Mouse (Mus musculus) CH12.LX (cell line): Measurements from ENCODE around the gene Scfd2. TPM values are rescaled to one million over a fixed set of nuclear protein-coding genes. Genes with fewer than 3 reads are reported as not detected.

Experiments used
- DNase-seq: peaks from one replicate; pipeline ENCODE4 v3.0.0-alpha.2; 2013; ENCODE audit errors: extremely low read depth
- H3K27ac ChIP-seq: 2 replicates; pipeline ENCODE4 v1.5.1; 2012; ENCODE audit warnings: low read depth, mild to moderate bottlenecking, control low read depth, moderate library complexity; ENCODE audit not compliant: insufficient read depth
- H3K27me3 ChIP-seq: replicated peaks from 2 replicates; pipeline ENCODE3; 2012; ENCODE audit warnings: inconsistent platforms
- H3K36me3 ChIP-seq, 2 experiments: replicated peaks in 1 of 2; 2 replicates each; pipeline versions ENCODE3 to v1.6.1; 2012; ENCODE audit warnings: inconsistent platforms in 1 of 2, low read length in 1 of 2, mild to moderate bottlenecking in 1 of 2, mixed read lengths in 1 of 2, moderate library complexity in 1 of 2; ENCODE audit not compliant: control insufficient read depth in 1 of 2, insufficient read depth in 1 of 2
- H3K4me1 ChIP-seq, 2 experiments: 2 replicates each; pipeline ENCODE4 v1.6.1; 2012; ENCODE audit warnings: inconsistent platforms in 1 of 2, moderate library complexity in 1 of 2; ENCODE audit not compliant: insufficient read depth in 2 of 2, control insufficient read depth in 1 of 2
- H3K4me2 ChIP-seq: 2 replicates; pipeline ENCODE4 v1.6.1; 2012; ENCODE audit warnings: low read depth, mild to moderate bottlenecking, control low read depth; ENCODE audit not compliant: poor library complexity, insufficient read depth, severe bottlenecking
- H3K4me3 ChIP-seq, 3 experiments: fragments of 150-350 bp in 1 of 3; sonication (generic) in 1 of 3; replicated peaks in 1 of 3; 2 replicates each; pipeline versions ENCODE3 to v1.5.1; 2011 to 2012; ENCODE audit warnings: low read depth in 2 of 3, low read length in 2 of 3, mild to moderate bottlenecking in 2 of 3, moderate library complexity in 2 of 3, control low read depth in 1 of 3, improper control_type of control experiment in 1 of 3, inconsistent platforms in 1 of 3, mixed read lengths in 1 of 3; ENCODE audit not compliant: poor library complexity in 1 of 3
- H3K79me2 ChIP-seq: replicated peaks from 2 replicates; pipeline ENCODE4 v1.6.1; 2012; ENCODE audit warnings: mild to moderate bottlenecking, moderate library complexity; ENCODE audit not compliant: control insufficient read depth, poor library complexity, insufficient read depth, severe bottlenecking; ENCODE audit errors: extremely low read depth
- H3K9ac ChIP-seq: 2 replicates; pipeline ENCODE4 v1.6.1; 2012; ENCODE audit warnings: low read depth, mild to moderate bottlenecking, control low read depth, moderate library complexity; ENCODE audit not compliant: insufficient read depth
- H3K9me3 ChIP-seq: replicated peaks from 2 replicates; pipeline ENCODE3; 2012; ENCODE audit warnings: low read length, inconsistent platforms, mixed read lengths
- CHD2 ChIP-seq: IDR thresholded peaks from 2 replicates; pipeline ENCODE4 v1.6.1; 2011; ENCODE audit warnings: low read length, improper control_type of control experiment
- CTCF ChIP-seq, 2 experiments: IDR thresholded peaks in 1 of 2; conservative IDR thresholded peaks in 1 of 2; 2 replicates each; pipeline ENCODE4 v1.5.1; 2011 to 2012; ENCODE audit warnings: low read depth in 2 of 2, low read length in 2 of 2, improper control_type of control experiment in 1 of 2, inconsistent platforms in 1 of 2, mild to moderate bottlenecking in 1 of 2, moderate library complexity in 1 of 2
- E2F4 ChIP-seq: IDR thresholded peaks from 2 replicates; pipeline ENCODE4 v1.6.1; 2011; ENCODE audit warnings: low read depth, low read length, improper control_type of control experiment; ENCODE audit not compliant: insufficient replicate concordance
- EP300 ChIP-seq: IDR thresholded peaks from 2 replicates; pipeline ENCODE4 v1.6.1; 2011; ENCODE audit warnings: low read length, improper control_type of control experiment
- HCFC1 ChIP-seq: IDR thresholded peaks from 2 replicates; pipeline ENCODE4 v1.6.1; 2012; ENCODE audit warnings: low read depth, mild to moderate bottlenecking, inconsistent platforms, low read length, improper control_type of control experiment
- IRF4 ChIP-seq: IDR thresholded peaks from 2 replicates; pipeline ENCODE4 v1.6.1; 2014; ENCODE audit warnings: low read depth, mild to moderate bottlenecking, inconsistent platforms, low read length, improper control_type of control experiment
- KAT2A ChIP-seq: IDR thresholded peaks from 2 replicates; pipeline ENCODE4 v1.6.1; 2012; ENCODE audit warnings: low read length, improper control_type of control experiment, inconsistent platforms; ENCODE audit not compliant: insufficient replicate concordance
- MEF2A ChIP-seq: IDR thresholded peaks from 2 replicates; pipeline ENCODE4 v1.6.1; 2014; ENCODE audit warnings: low read depth, mild to moderate bottlenecking, inconsistent platforms, low read length, improper control_type of control experiment, borderline replicate concordance
- MXI1 ChIP-seq: IDR thresholded peaks from 2 replicates; pipeline ENCODE4 v1.6.1; 2011; ENCODE audit warnings: mild to moderate bottlenecking, low read depth, low read length, improper control_type of control experiment
- MYC ChIP-seq: IDR thresholded peaks from 2 replicates; pipeline ENCODE4 v1.6.1; 2011; ENCODE audit warnings: low read depth, mild to moderate bottlenecking, improper control_type of control experiment, low read length
- NELFE ChIP-seq: IDR thresholded peaks from 2 replicates; pipeline ENCODE4 v1.6.1; 2011; ENCODE audit warnings: low read depth, low read length, improper control_type of control experiment
- NRF1 ChIP-seq: IDR thresholded peaks from 2 replicates; pipeline ENCODE4 v1.6.1; 2014; ENCODE audit warnings: low read depth, mild to moderate bottlenecking, inconsistent platforms, low read length, improper control_type of control experiment, moderate library complexity
- PAX5 ChIP-seq: IDR thresholded peaks from 2 replicates; pipeline ENCODE4 v1.6.1; 2012; ENCODE audit warnings: low read length, inconsistent platforms, mixed read lengths
- POLR2A ChIP-seq: IDR thresholded peaks from 2 replicates; pipeline ENCODE4 v1.6.1; 2011; ENCODE audit warnings: low read depth, mild to moderate bottlenecking, improper control_type of control experiment, low read length
- POLR2AphosphoS2 ChIP-seq: IDR thresholded peaks from 2 replicates; pipeline ENCODE4 v1.6.1; 2011; ENCODE audit warnings: low read depth, low read length, improper control_type of control experiment
- RAD21 ChIP-seq: IDR thresholded peaks from 2 replicates; pipeline ENCODE4 v1.6.1; 2011; ENCODE audit warnings: low read depth, mild to moderate bottlenecking, low read length, improper control_type of control experiment, moderate library complexity
- RCOR1 ChIP-seq: conservative IDR thresholded peaks from 2 replicates; pipeline ENCODE4 v1.6.1; 2012; ENCODE audit warnings: low read depth, mild to moderate bottlenecking, inconsistent platforms, low read length, improper control_type of control experiment
- SIN3A ChIP-seq: IDR thresholded peaks from 2 replicates; pipeline ENCODE4 v1.6.1; 2012; ENCODE audit warnings: low read length, improper control_type of control experiment, inconsistent platforms
- TBP ChIP-seq: conservative IDR thresholded peaks from 2 replicates; pipeline ENCODE4 v1.6.1; 2011; ENCODE audit warnings: low read depth, low read length, improper control_type of control experiment
- TCF12 ChIP-seq: IDR thresholded peaks from 2 replicates; pipeline ENCODE4 v1.6.1; 2014; ENCODE audit warnings: low read depth, mild to moderate bottlenecking, inconsistent platforms, low read length, improper control_type of control experiment
- UBTF ChIP-seq: IDR thresholded peaks from 2 replicates; pipeline ENCODE4 v1.6.1; 2012; ENCODE audit warnings: low read depth, mild to moderate bottlenecking, inconsistent platforms, low read length, improper control_type of control experiment, moderate library complexity
- USF2 ChIP-seq: conservative IDR thresholded peaks from 2 replicates; pipeline ENCODE4 v1.6.1; 2011; ENCODE audit warnings: low read depth, low read length, improper control_type of control experiment
- ZC3H11A ChIP-seq: IDR thresholded peaks from 2 replicates; pipeline ENCODE4 v1.6.1; 2012; ENCODE audit warnings: low read depth, mild to moderate bottlenecking, inconsistent platforms, low read length, improper control_type of control experiment
- ZKSCAN1 ChIP-seq: IDR thresholded peaks from 2 replicates; pipeline ENCODE4 v1.6.1; 2012; ENCODE audit warnings: low read depth, inconsistent platforms, low read length, improper control_type of control experiment, borderline replicate concordance
- ZMIZ1 ChIP-seq: IDR thresholded peaks from 2 replicates; pipeline ENCODE4 v1.6.1; 2012; ENCODE audit warnings: low read depth, mild to moderate bottlenecking, inconsistent platforms, low read length, improper control_type of control experiment
- ZNF384 ChIP-seq: IDR thresholded peaks from 2 replicates; pipeline ENCODE4 v1.6.1; 2012; ENCODE audit warnings: low read depth, low read length, improper control_type of control experiment, inconsistent platforms
- dilution Hi-C: fragments of 300-500 bp; cut with MboI; formaldehyde crosslinking; loops from 2 replicates; pipeline ENCODE4 v1.14.3; 2020; ENCODE audit warnings: low sequenced_read_pairs; ENCODE audit not compliant: extremely low pct_unique_long_range_greater_than_20kb, extremely low pct_ligation_motif_present
- in situ Hi-C: fragments of 300-500 bp; cut with MboI; formaldehyde crosslinking; loops from 3 replicates; pipeline ENCODE4 v1.14.3; 2019; ENCODE audit warnings: low sequenced_read_pairs, low pct_ligation_motif_present, low pct_unique_long_range_greater_than_20kb, mixed read lengths
- polyA plus RNA-seq: library from polyadenylated mRNA; unstranded; fragments of >175 nt; gene quantifications from 2 replicates; pipeline ENCODE4 v1.2.1, GENCODE M21; 2012; ENCODE audit warnings: low read depth; ENCODE audit not compliant: insufficient read length
- total RNA-seq, 2 experiments: library from RNA; depleted of rRNA; stranded (reverse); fragments of 300-350 nt in 1 of 2; fragments of >200 nt in 1 of 2; gene quantifications; 2 replicates each; pipeline ENCODE4 v1.2.3; 2012 to 2014

Gene Scfd2
- total and polyA plus RNA-seq, 3 experiments = 13.2 to 18.0 (median 14.4) TPM

GRCm38 (mm10) chr5:74218524-74218923 lies 313.0 kb downstream of the Scfd2 start:
- peaks cover 0 to 11% of the 10 kb centered on the region in 2 experiments; a peak in 2 of 4 replicates for H3K4me1 ChIP-seq
- no peak overlapping the region for H3K4me2 ChIP-seq
- DNase-seq = no peak
- H3K27ac ChIP-seq = no peak overlapping the region
- H3K36me3 ChIP-seq = peaks cover 0 to 2% of the 10 kb centered on the region in 2 experiments
- no peaks in the 10 kb centered on the region for H3K79me2 ChIP-seq
- TF ChIP-seq ZMIZ1 = no peak
- no peak for TF ChIP-seq PAX5
- no peak for TF ChIP-seq KAT2A
- no peak for TF ChIP-seq NRF1
- no peak for TF ChIP-seq ZNF384
- no peak for TF ChIP-seq CTCF (conservative IDR thresholded peaks at IDR 0.05 in 1 of 2, IDR thresholded peaks at IDR 0.05 in 1 of 2; ENCODE audit: low read depth in 2 of 2, low read length in 2 of 2)
- no peak for TF ChIP-seq ZC3H11A
- no peak for TF ChIP-seq TCF12
- TF ChIP-seq CHD2 = no peak
- no peak for TF ChIP-seq POLR2AphosphoS2
- TF ChIP-seq RCOR1 = no peak
- no peak for TF ChIP-seq TBP
- no peak for TF ChIP-seq USF2
- no peak for TF ChIP-seq SIN3A
- TF ChIP-seq MEF2A = no peak
- TF ChIP-seq ZKSCAN1 = no peak
- TF ChIP-seq RAD21 = no peak
- no peak for TF ChIP-seq NELFE
- TF ChIP-seq IRF4 = no peak
- TF ChIP-seq, all 38 proteins: peak for 0
- Histone ChIP-seq H3K27me3 (no peaks in the 10 kb centered on the region), H3K9me3 (no peaks in the 10 kb centered on the region), H3K9ac (no peak overlapping the region), H3K4me3 (no peak overlapping the region)
- dilution Hi-C loops = no loop called here
- in situ Hi-C loops = no loop called here

- no peak overlapping the region for H3K9ac ChIP-seq
- no peaks in the 10 kb centered on the region for H3K36me3 ChIP-seq
- in situ Hi-C loops = no loop called here
- TF ChIP-seq CHD2 (no peak), MYC (no peak), USF2 (no peak), MXI1 (no peak), POLR2A (no peak), ZC3H11A (no peak), HCFC1 (no peak), RCOR1 (no peak), E2F4 (no peak), ZMIZ1 (no peak), UBTF (no peak), TBP (no peak), ZKSCAN1 (no peak), NRF1 (no peak), ZNF384 (no peak), EP300 (no peak)
- no peak for DNase-seq
- no peak overlapping the region for H3K4me3 ChIP-seq
- dilution Hi-C loops = no loop called here
- no peak overlapping the region for H3K27ac ChIP-seq
- H3K79me2 ChIP-seq = no peaks in the 10 kb centered on the region
- no peaks in the 10 kb centered on the region for H3K9me3 ChIP-seq
- H3K4me2 ChIP-seq = no peak overlapping the region
- H3K27me3 ChIP-seq = no peaks in the 10 kb centered on the region
- H3K4me1 ChIP-seq = peaks cover 0 to 11% of the 10 kb centered on the region in 2 experiments; a peak in 2 of 4 replicates
These were observed 316.4 kb downstream of the Scfd2 start for GRCm38 (mm10) chr5:74215125-74215524.
